Mouse (Mus musculus) CH12.LX (cell line): ENCODE data around the gene Cdh23. TPM values are rescaled to one million over a fixed set of nuclear protein-coding genes. Genes with fewer than 3 reads are reported as not detected.

ENCODE experiments used
- DNase-seq: peaks from one replicate; pipeline ENCODE4 v3.0.0-alpha.2; 2013; ENCODE audit errors: extremely low read depth
- H3K27ac ChIP-seq: 2 replicates; pipeline ENCODE4 v1.5.1; 2012; ENCODE audit warnings: low read depth, mild to moderate bottlenecking, control low read depth, moderate library complexity; ENCODE audit not compliant: insufficient read depth
- H3K27me3 ChIP-seq: replicated peaks from 2 replicates; pipeline ENCODE3; 2012; ENCODE audit warnings: inconsistent platforms
- H3K36me3 ChIP-seq, 2 experiments: replicated peaks in 1 of 2; 2 replicates each; pipeline versions ENCODE3 to v1.6.1; 2012; ENCODE audit warnings: inconsistent platforms in 1 of 2, low read length in 1 of 2, mild to moderate bottlenecking in 1 of 2, mixed read lengths in 1 of 2, moderate library complexity in 1 of 2; ENCODE audit not compliant: control insufficient read depth in 1 of 2, insufficient read depth in 1 of 2
- H3K4me1 ChIP-seq, 2 experiments: 2 replicates each; pipeline ENCODE4 v1.6.1; 2012; ENCODE audit warnings: inconsistent platforms in 1 of 2, moderate library complexity in 1 of 2; ENCODE audit not compliant: insufficient read depth in 2 of 2, control insufficient read depth in 1 of 2
- H3K4me2 ChIP-seq: 2 replicates; pipeline ENCODE4 v1.6.1; 2012; ENCODE audit warnings: low read depth, mild to moderate bottlenecking, control low read depth; ENCODE audit not compliant: poor library complexity, insufficient read depth, severe bottlenecking
- H3K4me3 ChIP-seq, 3 experiments: fragments of 150-350 bp in 1 of 3; sonication (generic) in 1 of 3; replicated peaks in 1 of 3; 2 replicates each; pipeline versions ENCODE3 to v1.5.1; 2011 to 2012; ENCODE audit warnings: low read depth in 2 of 3, low read length in 2 of 3, mild to moderate bottlenecking in 2 of 3, moderate library complexity in 2 of 3, control low read depth in 1 of 3, improper control_type of control experiment in 1 of 3, inconsistent platforms in 1 of 3, mixed read lengths in 1 of 3; ENCODE audit not compliant: poor library complexity in 1 of 3
- H3K79me2 ChIP-seq: replicated peaks from 2 replicates; pipeline ENCODE4 v1.6.1; 2012; ENCODE audit warnings: mild to moderate bottlenecking, moderate library complexity; ENCODE audit not compliant: control insufficient read depth, poor library complexity, insufficient read depth, severe bottlenecking; ENCODE audit errors: extremely low read depth
- H3K9ac ChIP-seq: 2 replicates; pipeline ENCODE4 v1.6.1; 2012; ENCODE audit warnings: low read depth, mild to moderate bottlenecking, control low read depth, moderate library complexity; ENCODE audit not compliant: insufficient read depth
- H3K9me3 ChIP-seq: replicated peaks from 2 replicates; pipeline ENCODE3; 2012; ENCODE audit warnings: low read length, inconsistent platforms, mixed read lengths
- CHD1 ChIP-seq: IDR thresholded peaks from 2 replicates; pipeline ENCODE4 v1.6.1; 2012; ENCODE audit warnings: low read depth, low read length, improper control_type of control experiment, inconsistent platforms
- CHD2 ChIP-seq: IDR thresholded peaks from 2 replicates; pipeline ENCODE4 v1.6.1; 2011; ENCODE audit warnings: low read length, improper control_type of control experiment
- CTCF ChIP-seq, 2 experiments: IDR thresholded peaks in 1 of 2; conservative IDR thresholded peaks in 1 of 2; 2 replicates each; pipeline ENCODE4 v1.5.1; 2011 to 2012; ENCODE audit warnings: low read depth in 2 of 2, low read length in 2 of 2, improper control_type of control experiment in 1 of 2, inconsistent platforms in 1 of 2, mild to moderate bottlenecking in 1 of 2, moderate library complexity in 1 of 2
- E2F4 ChIP-seq: IDR thresholded peaks from 2 replicates; pipeline ENCODE4 v1.6.1; 2011; ENCODE audit warnings: low read depth, low read length, improper control_type of control experiment; ENCODE audit not compliant: insufficient replicate concordance
- HCFC1 ChIP-seq: IDR thresholded peaks from 2 replicates; pipeline ENCODE4 v1.6.1; 2012; ENCODE audit warnings: low read depth, mild to moderate bottlenecking, inconsistent platforms, low read length, improper control_type of control experiment
- JUND ChIP-seq: conservative IDR thresholded peaks from 2 replicates; pipeline ENCODE4 v1.6.1; 2011; ENCODE audit warnings: low read depth, low read length, improper control_type of control experiment
- KAT2A ChIP-seq: IDR thresholded peaks from 2 replicates; pipeline ENCODE4 v1.6.1; 2012; ENCODE audit warnings: low read length, improper control_type of control experiment, inconsistent platforms; ENCODE audit not compliant: insufficient replicate concordance
- MAFK ChIP-seq: IDR thresholded peaks from 2 replicates; pipeline ENCODE4 v1.6.1; 2011; ENCODE audit warnings: low read length, improper control_type of control experiment; ENCODE audit not compliant: insufficient replicate concordance
- MAX ChIP-seq: IDR thresholded peaks from 2 replicates; pipeline ENCODE4 v1.6.1; 2011; ENCODE audit warnings: low read length, improper control_type of control experiment
- MAZ ChIP-seq: IDR thresholded peaks from 2 replicates; pipeline ENCODE4 v1.6.1; 2012; ENCODE audit warnings: low read depth, mild to moderate bottlenecking, inconsistent platforms, low read length, improper control_type of control experiment, moderate library complexity
- MEF2A ChIP-seq: IDR thresholded peaks from 2 replicates; pipeline ENCODE4 v1.6.1; 2014; ENCODE audit warnings: low read depth, mild to moderate bottlenecking, inconsistent platforms, low read length, improper control_type of control experiment, borderline replicate concordance
- MXI1 ChIP-seq: IDR thresholded peaks from 2 replicates; pipeline ENCODE4 v1.6.1; 2011; ENCODE audit warnings: mild to moderate bottlenecking, low read depth, low read length, improper control_type of control experiment
- MYC ChIP-seq: IDR thresholded peaks from 2 replicates; pipeline ENCODE4 v1.6.1; 2011; ENCODE audit warnings: low read depth, mild to moderate bottlenecking, improper control_type of control experiment, low read length
- PAX5 ChIP-seq: IDR thresholded peaks from 2 replicates; pipeline ENCODE4 v1.6.1; 2012; ENCODE audit warnings: low read length, inconsistent platforms, mixed read lengths
- POLR2A ChIP-seq: IDR thresholded peaks from 2 replicates; pipeline ENCODE4 v1.6.1; 2011; ENCODE audit warnings: low read depth, mild to moderate bottlenecking, improper control_type of control experiment, low read length
- RCOR1 ChIP-seq: conservative IDR thresholded peaks from 2 replicates; pipeline ENCODE4 v1.6.1; 2012; ENCODE audit warnings: low read depth, mild to moderate bottlenecking, inconsistent platforms, low read length, improper control_type of control experiment
- SIN3A ChIP-seq: IDR thresholded peaks from 2 replicates; pipeline ENCODE4 v1.6.1; 2012; ENCODE audit warnings: low read length, improper control_type of control experiment, inconsistent platforms
- TCF12 ChIP-seq: IDR thresholded peaks from 2 replicates; pipeline ENCODE4 v1.6.1; 2014; ENCODE audit warnings: low read depth, mild to moderate bottlenecking, inconsistent platforms, low read length, improper control_type of control experiment
- UBTF ChIP-seq: IDR thresholded peaks from 2 replicates; pipeline ENCODE4 v1.6.1; 2012; ENCODE audit warnings: low read depth, mild to moderate bottlenecking, inconsistent platforms, low read length, improper control_type of control experiment, moderate library complexity
- ZKSCAN1 ChIP-seq: IDR thresholded peaks from 2 replicates; pipeline ENCODE4 v1.6.1; 2012; ENCODE audit warnings: low read depth, inconsistent platforms, low read length, improper control_type of control experiment, borderline replicate concordance
- ZMIZ1 ChIP-seq: IDR thresholded peaks from 2 replicates; pipeline ENCODE4 v1.6.1; 2012; ENCODE audit warnings: low read depth, mild to moderate bottlenecking, inconsistent platforms, low read length, improper control_type of control experiment
- dilution Hi-C: fragments of 300-500 bp; cut with MboI; formaldehyde crosslinking; loops from 2 replicates; pipeline ENCODE4 v1.14.3; 2020; ENCODE audit warnings: low sequenced_read_pairs; ENCODE audit not compliant: extremely low pct_unique_long_range_greater_than_20kb, extremely low pct_ligation_motif_present
- in situ Hi-C: fragments of 300-500 bp; cut with MboI; formaldehyde crosslinking; loops from 3 replicates; pipeline ENCODE4 v1.14.3; 2019; ENCODE audit warnings: low sequenced_read_pairs, low pct_ligation_motif_present, low pct_unique_long_range_greater_than_20kb, mixed read lengths
- polyA plus RNA-seq: library from polyadenylated mRNA; unstranded; fragments of >175 nt; gene quantifications from 2 replicates; pipeline ENCODE4 v1.2.1, GENCODE M21; 2012; ENCODE audit warnings: low read depth; ENCODE audit not compliant: insufficient read length
- total RNA-seq, 2 experiments: library from RNA; depleted of rRNA; stranded (reverse); fragments of 300-350 nt in 1 of 2; fragments of >200 nt in 1 of 2; gene quantifications; 2 replicates each; pipeline ENCODE4 v1.2.3; 2012 to 2014

Gene Cdh23
- total and polyA plus RNA-seq, 3 experiments: 0.20 to 0.73 (median 0.30) TPM

DNA sequence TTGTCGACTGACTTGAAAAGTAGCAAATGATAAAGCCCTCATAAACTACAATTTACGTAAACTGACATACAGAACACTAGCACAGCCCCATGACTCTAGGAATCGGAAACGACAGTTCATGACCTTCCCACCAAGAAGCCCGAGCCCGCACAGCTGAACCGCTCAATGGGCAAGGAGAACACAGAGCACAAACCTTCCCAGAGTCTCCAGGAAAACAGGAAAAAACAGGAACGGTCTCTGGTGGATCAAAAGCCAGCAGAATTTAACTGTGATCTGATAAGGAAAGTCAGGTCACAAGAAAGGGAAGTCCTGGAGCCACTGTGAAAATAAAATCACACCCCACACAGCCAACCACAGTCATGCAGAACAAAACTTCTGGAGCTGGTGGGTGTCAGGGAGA lies 26.1 kb downstream of the Cdh23 start:
- dilution Hi-C loops: no loop called here
- H3K36me3 ChIP-seq: no peaks in the 10 kb centered on the region
- H3K4me2 ChIP-seq: no peak overlapping the region

GRCm38 (mm10) chr10:60668591-60668990 lies 27.7 kb downstream of the Cdh23 start:
- H3K36me3 ChIP-seq: no peaks in the 10 kb centered on the region
- H3K4me1 ChIP-seq: peaks cover 4 to 7% of the 10 kb centered on the region in 2 experiments
- H3K79me2 ChIP-seq: no peaks in the 10 kb centered on the region
- H3K9ac ChIP-seq: no peak overlapping the region
- peaks cover 39% of the 10 kb centered on the region for H3K27me3 ChIP-seq
- in situ Hi-C loops (no loop called here), dilution Hi-C loops (no loop called here)
- peak overlapping the region in 1 of 3 experiments; percentile 18 for H3K4me3 ChIP-seq
- no peak overlapping the region for H3K4me2 ChIP-seq
- no peaks in the 10 kb centered on the region for H3K9me3 ChIP-seq
- H3K27ac ChIP-seq: no peak overlapping the region
- TF ChIP-seq MYC (no peak), POLR2A (0 out of 2 replicates have a peak, but pooled peaks have one; percentile 25), MEF2A (no peak), HCFC1 (peak; percentile 54)
- DNase-seq: peak; percentile 63

More for the DNA sequence above, 26.1 kb downstream of the Cdh23 start:
- Histone ChIP-seq H3K4me3 (no peak overlapping the region), H3K4me1 (peaks cover 4 to 7% of the 10 kb centered on the region in 2 experiments), H3K27me3 (peaks cover 46% of the 10 kb centered on the region), H3K79me2 (no peaks in the 10 kb centered on the region), H3K9me3 (no peaks in the 10 kb centered on the region), H3K9ac (no peak overlapping the region), H3K27ac (no peak overlapping the region)
- no peak for TF ChIP-seq MAZ
- TF ChIP-seq CHD2: no peak
- no peak for TF ChIP-seq RCOR1
- no peak for TF ChIP-seq CTCF (conservative IDR thresholded peaks at IDR 0.05 in 1 of 2, IDR thresholded peaks at IDR 0.05 in 1 of 2; ENCODE audit: low read depth in 2 of 2, low read length in 2 of 2)
- TF ChIP-seq PAX5: no peak
- TF ChIP-seq TCF12: no peak
- no peak for TF ChIP-seq SIN3A
- TF ChIP-seq MXI1: no peak
- no peak for TF ChIP-seq ZKSCAN1
- TF ChIP-seq KAT2A: no peak
- no peak for TF ChIP-seq JUND
- TF ChIP-seq MAFK: no peak
- TF ChIP-seq MAX: no peak
- no peak for TF ChIP-seq CHD1
- TF ChIP-seq E2F4: no peak
- no peak for TF ChIP-seq ZMIZ1
- TF ChIP-seq UBTF: no peak
- no peak for TF ChIP-seq MYC
- no peak for DNase-seq
- in situ Hi-C loops: no loop called here
